Mouse (Mus musculus) cortical plate, adult 2 months (tissue): ENCODE measurements at regions not wholly inside any gene's neighbourhood (a gene's known extent, or its start where the extent isn't known, plus 50 kb on each side); places are given as distances from the start of the nearest gene placed in this dataset.
"Not testable (repeated sequence)": the region's sequence is repeated elsewhere in the genome, so short reads cannot be mapped to it uniquely, and the experiment has no call there.

Source experiments
- H3K27ac ChIP-seq: fragments of 200-500 bp; 2 replicates; pipeline ENCODE4 v1.5.1; 2012; ENCODE audit warnings: low read length, control low read depth, inconsistent platforms; ENCODE audit not compliant: insufficient read depth
- H3K4me1 ChIP-seq: fragments of 200-500 bp; 2 replicates; pipeline ENCODE4 v1.6.1; 2011; ENCODE audit warnings: low read length; ENCODE audit not compliant: control insufficient read depth, insufficient read depth
- H3K4me3 ChIP-seq: fragments of 200-500 bp; 2 replicates; pipeline ENCODE4 v1.5.1; 2011; ENCODE audit warnings: mild to moderate bottlenecking, low read length, control low read depth; ENCODE audit not compliant: insufficient read depth
- CTCF ChIP-seq: fragments of 200-500 bp; IDR thresholded peaks from 2 replicates; pipeline ENCODE4 v1.5.1; 2011; ENCODE audit warnings: mild to moderate bottlenecking, control low read depth, low read length; ENCODE audit not compliant: insufficient read depth; ENCODE audit errors: extremely low read depth
- POLR2A ChIP-seq: fragments of 200-500 bp; IDR thresholded peaks from 2 replicates; pipeline ENCODE4 v1.6.1; 2011; ENCODE audit warnings: mild to moderate bottlenecking, low read length, control low read depth; ENCODE audit not compliant: insufficient read depth; ENCODE audit errors: extremely low read depth

DNA sequence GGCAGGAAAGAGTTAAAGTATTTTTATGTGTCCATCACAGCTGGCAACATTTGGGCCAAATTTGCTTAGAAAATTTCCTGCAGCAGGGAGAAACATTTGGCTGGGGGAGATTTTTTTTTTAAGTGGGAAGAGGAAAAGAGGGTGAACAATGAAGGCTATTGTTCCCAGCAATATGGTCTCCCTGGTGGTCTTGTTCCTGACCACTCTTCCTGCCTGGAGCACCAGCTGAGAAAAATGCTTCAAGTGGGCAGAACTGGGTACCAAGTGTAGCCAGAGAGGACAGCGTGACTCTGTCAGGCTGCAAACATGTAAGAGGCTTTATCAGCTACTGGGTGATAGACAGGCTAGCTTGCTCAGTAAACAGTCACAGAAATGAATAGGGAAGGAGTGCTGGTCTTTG lies 194.3 kb upstream of the Palmd start:
- H3K27ac ChIP-seq = no peak overlapping the region
- no peaks in the 10 kb centered on the region for H3K4me1 ChIP-seq
- no peak for TF ChIP-seq CTCF
- no peak for TF ChIP-seq POLR2A
- H3K4me3 ChIP-seq = no peak overlapping the region

DNA sequence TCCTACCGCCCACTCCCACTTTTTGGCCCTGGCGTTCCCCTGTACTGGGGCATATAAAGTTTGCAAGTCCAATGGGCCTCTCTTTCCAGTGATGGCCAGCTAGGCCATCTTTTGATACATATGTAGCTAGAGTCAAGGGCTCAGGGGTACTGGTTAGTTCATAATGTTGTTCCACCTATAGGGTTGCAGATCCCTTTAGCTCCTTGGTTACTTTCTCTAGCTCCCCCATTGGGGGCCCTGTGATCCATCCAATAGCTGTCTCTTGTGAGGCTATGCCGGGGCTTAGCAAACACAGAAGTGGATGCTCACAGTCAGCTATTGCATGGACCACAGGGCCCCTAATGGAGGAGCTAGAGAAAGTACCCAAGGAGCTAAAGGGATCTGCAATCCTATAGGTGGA lies 191.9 kb upstream of the Palmd start:
- not testable (repeated sequence) for H3K4me3 ChIP-seq, H3K4me1 ChIP-seq, H3K27ac ChIP-seq

DNA sequence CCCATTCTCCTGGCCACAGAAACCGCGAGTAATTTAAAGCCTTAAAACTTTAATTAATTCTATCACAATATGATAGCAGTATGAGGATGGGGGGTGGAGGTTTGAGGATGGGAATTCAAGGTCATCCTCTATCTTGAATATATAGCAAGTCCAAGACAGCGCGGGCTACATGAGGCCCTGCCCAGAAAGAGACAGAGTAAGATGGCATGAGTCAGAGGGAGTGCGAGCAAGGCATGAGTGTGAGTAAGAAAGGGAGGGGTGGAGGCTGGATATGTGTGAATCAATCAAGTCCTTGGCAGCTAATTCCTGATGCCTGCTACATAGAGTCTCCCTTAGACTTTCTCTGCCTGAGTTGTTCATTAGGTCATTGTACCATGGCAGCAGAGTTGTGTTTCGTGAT lies 186.5 kb upstream of the Palmd start:
- Histone ChIP-seq H3K4me1 (peaks cover 2% of the 10 kb centered on the region; the same call in 1 of the 2 replicates), H3K27ac (no peak overlapping the region), H3K4me3 (no peak overlapping the region)
- no peak for TF ChIP-seq CTCF
- no peak for TF ChIP-seq POLR2A

DNA sequence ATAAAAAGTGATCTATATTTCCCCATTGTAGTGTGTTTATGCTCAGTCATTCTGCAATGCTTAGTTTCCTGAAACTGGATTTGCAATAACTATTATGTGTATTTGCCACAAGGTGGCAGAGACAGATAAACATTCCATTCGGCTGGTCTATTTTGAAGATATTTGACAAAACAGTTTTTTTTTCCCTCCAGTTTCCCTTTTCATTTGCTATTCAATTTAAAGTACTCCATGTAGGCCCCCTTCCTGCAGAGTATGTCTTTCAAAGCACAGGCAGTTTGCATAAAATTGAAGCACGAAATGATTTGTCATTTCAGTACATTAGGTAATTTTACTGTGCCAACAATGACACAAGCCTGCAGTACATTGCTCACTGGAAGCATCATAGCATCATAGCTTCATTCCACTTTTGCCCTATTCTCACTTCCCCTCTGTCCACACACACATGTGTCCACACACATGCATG lies 184.3 kb upstream of the Palmd start:
- no peak for TF ChIP-seq POLR2A
- TF ChIP-seq CTCF = no peak
- H3K27ac ChIP-seq = no peak overlapping the region
- no peak overlapping the region for H3K4me3 ChIP-seq
- H3K4me1 ChIP-seq = peaks cover 2% of the 10 kb centered on the region; the same call in 1 of the 2 replicates

DNA sequence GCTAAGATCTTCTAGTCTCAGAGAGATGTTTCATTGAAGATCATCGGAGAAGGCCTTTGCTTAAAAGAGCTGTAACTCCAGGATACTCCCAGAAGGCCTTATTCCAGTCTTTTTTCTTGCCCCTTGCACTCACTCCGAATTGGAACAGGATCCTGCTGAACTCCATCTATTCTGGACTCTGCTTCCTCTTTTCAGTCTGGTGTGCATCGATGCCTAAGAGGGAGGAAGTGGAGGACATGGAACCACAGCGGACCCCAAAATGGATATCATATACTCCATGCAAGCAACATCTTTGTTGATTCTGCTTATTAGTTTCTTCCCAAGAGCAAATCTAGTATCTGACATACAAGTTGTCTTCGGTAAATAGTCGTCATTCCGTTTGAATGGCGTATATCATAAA lies 183.6 kb upstream of the Palmd start:
- no peak overlapping the region for H3K4me3 ChIP-seq
- H3K27ac ChIP-seq = no peak overlapping the region
- no peak for TF ChIP-seq CTCF
- TF ChIP-seq POLR2A = no peak
- peaks cover 2% of the 10 kb centered on the region; the same call in 1 of the 2 replicates for H3K4me1 ChIP-seq

DNA sequence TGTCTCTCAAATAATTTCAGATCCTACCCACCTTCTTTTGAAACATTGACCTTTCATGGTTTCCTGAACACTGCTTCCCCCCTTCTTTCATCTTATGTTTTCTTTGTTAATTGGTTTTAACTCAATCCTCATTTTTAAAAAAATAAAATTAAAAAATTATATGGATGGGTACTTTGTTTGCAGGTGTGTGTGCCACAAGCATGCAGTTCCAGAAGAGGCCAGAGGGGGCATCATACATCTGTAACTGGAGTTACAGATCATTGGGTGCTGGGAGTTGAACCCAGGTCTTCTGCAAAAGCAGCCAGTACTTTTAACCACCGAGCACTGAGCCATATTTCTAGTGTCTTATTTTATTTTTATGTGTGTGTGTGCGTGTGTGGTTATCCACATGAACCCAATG lies 178.6 kb upstream of the Palmd start:
- TF ChIP-seq POLR2A (no peak), CTCF (no peak)
- H3K4me3 ChIP-seq = no peak overlapping the region

DNA sequence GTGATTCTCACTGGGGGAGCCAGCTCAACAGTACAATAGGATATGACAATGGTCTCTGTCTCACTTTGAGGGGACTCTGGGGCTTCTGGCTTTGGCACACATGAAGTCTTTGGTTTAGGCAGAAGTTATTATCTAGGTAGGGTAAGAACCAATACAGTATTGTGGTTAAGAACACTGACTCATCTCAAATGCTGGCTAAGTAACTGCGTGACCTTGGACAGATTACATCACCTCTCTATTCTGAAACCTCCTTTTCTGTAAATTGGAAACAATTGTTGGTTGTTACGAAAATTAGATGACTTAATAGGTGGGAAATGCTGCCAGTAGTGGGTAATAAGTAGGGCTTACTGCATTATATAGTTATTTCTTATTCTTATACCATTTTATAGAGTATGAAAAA lies 171.0 kb upstream of the Palmd start:
- Histone ChIP-seq H3K4me3 (no peak overlapping the region), H3K27ac (no peak overlapping the region), H3K4me1 (no peaks in the 10 kb centered on the region)
- no peak for TF ChIP-seq POLR2A
- no peak for TF ChIP-seq CTCF

More for the DNA sequence above, 178.6 kb upstream of the Palmd start:
- no peaks in the 10 kb centered on the region for H3K4me1 ChIP-seq
- H3K27ac ChIP-seq = no peak overlapping the region

DNA sequence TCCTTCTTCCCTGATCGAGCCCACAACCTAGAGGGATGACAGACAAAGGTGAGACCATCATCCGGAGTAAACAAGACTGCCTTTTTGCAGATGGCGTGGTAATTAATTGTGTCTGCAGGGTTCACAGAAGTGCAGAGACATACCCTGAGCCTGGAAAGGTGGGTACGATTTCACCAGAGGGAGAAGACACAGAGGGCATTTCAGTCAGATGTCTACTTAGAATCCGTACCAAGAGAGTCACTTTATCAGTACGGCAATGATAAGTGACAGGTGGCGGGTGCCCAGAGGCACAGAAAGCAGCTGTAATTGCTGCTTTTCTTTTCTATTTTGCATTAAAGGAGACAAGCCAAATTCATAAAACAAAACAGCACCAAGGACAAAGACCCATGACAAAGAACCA lies 169.9 kb upstream of the Palmd start:
- no peak for TF ChIP-seq CTCF
- TF ChIP-seq POLR2A = no peak
- no peaks in the 10 kb centered on the region for H3K4me1 ChIP-seq
- H3K4me3 ChIP-seq = no peak overlapping the region

DNA sequence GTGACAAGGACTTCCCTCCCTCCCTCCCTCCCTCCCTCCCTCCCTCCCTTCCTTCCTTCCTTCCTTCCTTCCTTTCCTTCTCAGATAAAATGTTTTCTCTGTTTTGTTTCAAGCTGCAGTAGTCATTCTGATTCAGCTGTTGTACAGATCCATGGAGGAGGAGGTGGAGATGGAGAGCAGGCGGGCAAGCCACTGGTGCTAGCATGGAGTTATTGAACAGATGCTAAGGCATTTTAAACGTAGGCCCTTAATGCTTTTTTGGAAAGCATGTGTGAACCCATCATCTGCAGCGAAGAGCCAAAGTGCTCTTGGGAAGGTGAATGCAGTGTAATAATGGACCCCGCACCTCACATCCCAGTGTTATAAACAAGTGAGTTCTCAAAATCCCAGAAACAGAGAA lies 164.1 kb upstream of the Palmd start:
- TF ChIP-seq POLR2A (no peak), CTCF (no peak)
- Histone ChIP-seq H3K4me1 (no peaks in the 10 kb centered on the region; the same call in 1 of the 2 replicates), H3K4me3 (no peak overlapping the region), H3K27ac (no peak overlapping the region; the same call in 1 of the 2 replicates)

More for the DNA sequence above, 169.9 kb upstream of the Palmd start:
- no peak overlapping the region for H3K27ac ChIP-seq

DNA sequence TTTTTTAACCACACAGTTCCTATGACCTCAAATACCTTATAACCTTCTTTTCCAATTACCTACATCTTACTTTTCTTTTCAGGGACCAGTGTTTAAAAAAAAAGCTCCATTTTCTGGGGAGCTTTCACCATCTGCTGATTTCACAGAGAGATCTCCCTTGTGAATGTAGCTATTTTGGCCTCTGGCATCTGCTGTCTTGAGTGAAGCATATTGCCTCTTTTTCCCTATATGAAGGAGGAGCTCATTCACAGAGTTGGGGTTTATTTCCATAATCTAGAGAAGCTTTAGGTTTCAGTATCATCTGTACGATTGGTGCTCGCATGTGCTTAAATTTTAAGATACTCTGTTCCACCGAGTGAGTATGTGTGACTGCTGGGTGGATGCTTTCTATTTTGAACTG lies 153.4 kb upstream of the Palmd start:
- Histone ChIP-seq H3K4me3 (no peak overlapping the region), H3K4me1 (no peaks in the 10 kb centered on the region)
- TF ChIP-seq CTCF = no peak
- no peak for TF ChIP-seq POLR2A

More for the DNA sequence above, 153.4 kb upstream of the Palmd start:
- no peak overlapping the region for H3K27ac ChIP-seq
